Mouse (Mus musculus) limb, embryonic 13.5 days (tissue): ENCODE data around the gene Tm4sf1. TPM values are rescaled to one million over a fixed set of nuclear protein-coding genes. Genes with fewer than 3 reads are reported as not detected.
A peak's percentile ranks its signal among the peaks of the same experiment; 100 is the strongest.

Experiments
- ATAC-seq: fragments of 200-750 bp; cut with Nextera tagmentation; 2 replicates; pipeline ENCODE4 v1.8.0; 2017; ENCODE audit warnings: low read depth, moderate number of reproducible peaks, moderate TSS enrichment; ENCODE audit not compliant: low FRiP score
- H3K27ac ChIP-seq: fragments of 300-500 bp; sonication (generic); 2 replicates; pipeline ENCODE4 v1.5.1; 2015; ENCODE audit warnings: inconsistent platforms, mild to moderate bottlenecking, moderate library complexity
- H3K27me3 ChIP-seq: fragments of 300-500 bp; sonication (generic); 2 replicates; pipeline ENCODE4 v1.6.1; 2015; ENCODE audit warnings: mild to moderate bottlenecking, inconsistent platforms
- H3K36me3 ChIP-seq: fragments of 300-500 bp; sonication (generic); 2 replicates; pipeline ENCODE4 v1.6.1; 2015; ENCODE audit warnings: inconsistent platforms, mild to moderate bottlenecking, moderate library complexity
- H3K4me1 ChIP-seq: fragments of 300-500 bp; sonication (generic); 2 replicates; pipeline ENCODE4 v1.6.1; 2015; ENCODE audit warnings: inconsistent platforms
- H3K4me2 ChIP-seq: fragments of 300-500 bp; sonication (generic); replicated peaks from 2 replicates; pipeline ENCODE4 v1.6.1; 2015; ENCODE audit warnings: inconsistent platforms, mild to moderate bottlenecking, moderate library complexity
- H3K4me3 ChIP-seq: fragments of 300-500 bp; sonication (generic); 2 replicates; pipeline ENCODE4 v1.5.1; 2015; ENCODE audit warnings: moderate library complexity, mild to moderate bottlenecking, inconsistent platforms
- H3K9ac ChIP-seq: fragments of 300-500 bp; sonication (generic); 2 replicates; pipeline ENCODE4 v1.6.1; 2015; ENCODE audit warnings: mild to moderate bottlenecking, inconsistent platforms
- H3K9me3 ChIP-seq: fragments of 300-500 bp; sonication (generic); 2 replicates; pipeline ENCODE4 v1.6.1; 2016; ENCODE audit warnings: inconsistent platforms
- WGBS: fragments of 180-500 bp; shearing (Covaris S2); methylation state at CpG from one replicate; pipeline ENCODE4 v1.1.7; 2015; 5-methylcytosine and 5-hydroxymethylcytosine counted together
- polyA plus RNA-seq: library from polyadenylated mRNA; unstranded; fragments of >200 nt; fragmentation: Nextera tagmentation; extraction: Ambion mirVana; gene quantifications from 2 replicates; pipeline ENCODE4 v1.2.1, GENCODE M21; 2015

The Tm4sf1 gene
- polyA plus RNA-seq, 1 experiment from 2014 or later: 59.8 TPM

GRCm38 (mm10) chr3:57278225-57278624, 23.6 kb downstream of the Tm4sf1 start:
- Histone ChIP-seq H3K27ac (no peak overlapping the region), H3K9ac (no peak overlapping the region), H3K36me3 (no peaks in the 10 kb centered on the region), H3K27me3 (no peaks in the 10 kb centered on the region), H3K4me1 (no peaks in the 10 kb centered on the region), H3K4me3 (no peak overlapping the region), H3K4me2 (no peak overlapping the region), H3K9me3 (no peaks in the 10 kb centered on the region)
- 88% methylated on average over 4 of the region's 4 CpGs for WGBS
- no peak for ATAC-seq

DNA sequence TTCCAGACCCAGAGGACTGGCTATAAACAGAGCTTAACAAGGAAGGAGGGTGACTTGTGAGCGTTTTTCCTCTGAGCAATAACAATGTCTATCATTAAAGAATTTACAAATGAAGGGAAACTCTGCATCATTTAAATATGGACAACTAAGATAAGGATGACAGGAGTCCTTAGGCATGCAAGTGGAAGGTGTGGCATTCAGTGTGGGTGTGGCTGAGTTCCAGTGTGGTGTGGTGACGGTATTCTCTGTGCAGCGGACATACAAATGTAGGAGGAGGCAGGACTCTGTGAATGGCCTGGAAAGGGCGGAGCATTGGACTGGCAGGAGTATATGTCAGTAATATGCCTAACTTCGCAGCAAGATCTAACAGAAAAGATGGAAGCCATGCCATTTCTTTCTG, 24.3 kb downstream of the Tm4sf1 start:
- ATAC-seq: no peak
- Histone ChIP-seq H3K4me3 (no peak overlapping the region), H3K36me3 (no peaks in the 10 kb centered on the region)

DNA sequence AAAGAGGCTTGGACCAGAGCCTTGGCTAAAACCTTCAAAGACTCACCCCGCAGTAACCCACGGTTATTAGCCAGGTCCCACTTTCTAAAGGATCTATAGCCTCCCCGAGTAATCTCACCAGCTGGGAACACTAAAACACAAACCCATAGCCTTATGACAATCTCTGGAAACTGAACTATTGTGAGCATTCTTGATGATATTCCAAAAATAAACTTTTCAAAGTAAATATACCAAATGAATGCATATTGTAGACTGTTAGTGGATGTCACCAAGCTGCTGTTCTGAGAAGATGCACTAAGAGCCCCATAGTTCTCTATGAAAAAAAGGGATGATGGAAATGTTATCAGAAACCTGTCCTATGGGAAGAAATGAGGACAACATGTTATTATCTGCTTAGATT, 25.0 kb downstream of the Tm4sf1 start:
- ATAC-seq: no peak
- Histone ChIP-seq H3K4me1 (no peaks in the 10 kb centered on the region), H3K27me3 (no peaks in the 10 kb centered on the region), H3K36me3 (no peaks in the 10 kb centered on the region), H3K9me3 (no peaks in the 10 kb centered on the region), H3K4me3 (no peak overlapping the region), H3K4me2 (no peak overlapping the region), H3K9ac (no peak overlapping the region), H3K27ac (no peak overlapping the region)
- WGBS: 60% methylated on average over 3 of the region's 3 CpGs

More for the DNA sequence above, 24.3 kb downstream of the Tm4sf1 start:
- Histone ChIP-seq H3K4me2 (no peak overlapping the region), H3K27me3 (no peaks in the 10 kb centered on the region), H3K4me1 (no peaks in the 10 kb centered on the region), H3K9ac (no peak overlapping the region), H3K9me3 (no peaks in the 10 kb centered on the region), H3K27ac (no peak overlapping the region)
- 78% methylated on average over 5 of the region's 5 CpGs for WGBS

DNA sequence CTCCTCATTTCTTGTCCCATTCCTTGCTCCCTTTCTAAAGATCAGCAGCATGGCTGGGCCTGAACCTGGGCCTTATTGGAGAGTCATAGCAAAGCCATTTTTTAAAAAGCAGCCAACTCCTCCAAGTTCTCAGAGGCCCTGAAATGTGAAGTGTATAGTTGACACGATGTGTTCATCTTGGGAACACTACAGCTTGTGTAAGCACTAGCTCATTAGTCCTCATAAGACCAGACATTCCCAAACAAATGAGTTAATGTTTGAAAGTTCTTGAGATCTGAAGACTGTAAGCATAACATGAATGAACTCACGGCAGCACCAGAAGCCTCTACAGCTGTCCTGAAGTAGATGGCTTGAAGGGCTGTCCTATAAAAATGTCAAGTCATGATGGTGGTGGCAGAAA, 32.8 kb downstream of the Tm4sf1 start:
- WGBS: 72% methylated on average over 2 of the region's 2 CpGs
- Histone ChIP-seq H3K36me3 (no peaks in the 10 kb centered on the region), H3K27ac (no peak overlapping the region), H3K4me3 (no peak overlapping the region), H3K9ac (no peak overlapping the region), H3K9me3 (no peaks in the 10 kb centered on the region), H3K4me1 (no peaks in the 10 kb centered on the region), H3K4me2 (no peak overlapping the region), H3K27me3 (no peaks in the 10 kb centered on the region)
- ATAC-seq: no peak

DNA sequence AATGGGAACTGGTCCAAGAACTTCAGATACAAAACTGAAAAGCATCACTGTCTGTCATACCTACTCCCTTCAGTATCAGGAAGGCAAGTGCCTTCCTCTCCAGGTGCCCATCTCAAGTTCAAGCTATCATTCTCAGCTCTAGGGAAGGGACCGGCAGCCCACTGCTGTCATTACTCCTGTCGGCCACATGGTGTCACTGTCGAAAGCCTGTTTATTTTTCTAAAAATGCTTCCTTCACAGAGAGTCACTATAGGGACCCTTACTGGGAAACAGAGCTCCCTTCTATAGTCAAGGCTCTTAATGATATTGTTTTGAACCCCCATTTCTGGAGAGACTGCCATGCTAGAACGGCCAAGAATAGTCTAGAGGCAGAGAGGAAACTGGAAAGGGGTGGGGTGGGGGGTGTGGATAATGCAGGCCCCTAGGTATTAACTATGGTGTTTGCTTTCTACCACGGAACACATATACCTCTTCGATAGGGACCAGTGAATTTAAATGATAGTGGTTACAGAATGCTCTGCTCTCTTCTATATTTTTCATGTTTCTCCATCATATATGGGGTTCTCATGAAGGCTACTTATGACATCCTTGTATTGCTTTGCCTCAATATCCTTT, 34.1 kb downstream of the Tm4sf1 start:
- H3K27me3 ChIP-seq: no peaks in the 10 kb centered on the region
- H3K4me1 ChIP-seq: no peaks in the 10 kb centered on the region
- H3K9ac ChIP-seq: no peak overlapping the region
- WGBS: 35% methylated on average over 6 of the region's 6 CpGs
- H3K36me3 ChIP-seq: no peaks in the 10 kb centered on the region
- no peak overlapping the region for H3K27ac ChIP-seq
- H3K4me2 ChIP-seq: no peak overlapping the region
- peak; percentile 51; the same call in 1 of the 2 replicates for ATAC-seq
- H3K4me3 ChIP-seq: no peak overlapping the region
- H3K9me3 ChIP-seq: no peaks in the 10 kb centered on the region

DNA sequence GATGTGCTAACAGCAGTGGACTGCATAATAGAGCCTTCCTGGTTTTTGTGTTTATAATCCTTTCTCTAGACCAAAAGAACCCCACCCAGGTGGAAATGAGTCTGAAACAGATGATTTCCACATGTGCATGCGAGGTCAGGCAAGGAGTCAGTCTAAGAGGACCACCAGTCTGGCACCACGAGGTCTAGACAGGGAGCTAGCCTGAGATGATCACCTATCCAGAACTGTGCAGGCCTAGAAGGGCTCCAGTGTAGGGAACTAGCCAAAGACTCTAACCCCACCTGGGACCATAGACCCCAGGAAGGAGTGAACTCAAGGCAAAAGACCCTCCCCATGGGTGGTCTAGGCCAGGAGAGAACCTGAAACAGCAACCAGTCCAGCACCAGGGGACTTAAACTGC, 48.7 kb downstream of the Tm4sf1 start:
- Histone ChIP-seq H3K9ac (no peak overlapping the region), H3K4me2 (no peak overlapping the region), H3K27ac (no peak overlapping the region), H3K4me3 (no peak overlapping the region), H3K4me1 (no peaks in the 10 kb centered on the region), H3K9me3 (no peaks in the 10 kb centered on the region), H3K27me3 (no peaks in the 10 kb centered on the region), H3K36me3 (no peaks in the 10 kb centered on the region)
- WGBS: 55% methylated on average over 2 of the region's 2 CpGs
- ATAC-seq: no peak

DNA sequence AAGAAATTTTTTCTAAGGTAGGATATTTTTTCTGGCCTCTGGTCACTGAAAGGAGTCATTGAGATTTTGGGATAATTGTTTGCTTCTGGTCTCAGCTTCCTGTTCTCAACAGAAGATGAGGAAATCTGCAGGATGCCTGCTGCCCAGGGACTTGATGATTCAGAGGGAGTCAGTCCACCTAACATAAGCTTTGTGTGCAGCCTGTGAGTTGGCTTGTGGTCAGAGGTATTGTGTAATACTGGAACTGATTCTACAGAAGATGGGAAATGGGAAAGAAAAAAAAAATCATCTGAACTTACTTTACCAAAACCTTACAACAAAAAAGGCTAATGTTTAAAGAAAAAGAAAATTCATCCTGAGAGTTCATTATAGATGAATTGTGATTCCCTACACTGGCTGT, 49.2 kb downstream of the Tm4sf1 start:
- H3K4me3 ChIP-seq: no peak overlapping the region
- ATAC-seq: no peak
- no peaks in the 10 kb centered on the region for H3K9me3 ChIP-seq
- no peaks in the 10 kb centered on the region for H3K36me3 ChIP-seq
- no peaks in the 10 kb centered on the region for H3K27me3 ChIP-seq
- H3K27ac ChIP-seq: no peak overlapping the region
- no peak overlapping the region for H3K4me2 ChIP-seq
- no peaks in the 10 kb centered on the region for H3K4me1 ChIP-seq
- no peak overlapping the region for H3K9ac ChIP-seq

- Histone ChIP-seq H3K9ac (no peak overlapping the region), H3K36me3 (no peaks in the 10 kb centered on the region), H3K27ac (no peak overlapping the region), H3K27me3 (no peaks in the 10 kb centered on the region), H3K9me3 (0 out of 2 replicates have a peak, but pooled peaks cover 5% of the 10 kb centered on the region), H3K4me2 (no peak overlapping the region), H3K4me3 (no peak overlapping the region), H3K4me1 (no peaks in the 10 kb centered on the region)
- 71% methylated on average over 2 of the region's 2 CpGs for WGBS
- no peak for ATAC-seq
Observed at GRCm38 (mm10) chr3:57245242-57245641, 56.5 kb downstream of the Tm4sf1 start.

Other genes with a start within 250 kb of the Tm4sf1 start
- gene Tm4sf4, start 123.3 kb upstream of the Tm4sf1 start, polyA plus RNA-seq: 0.22 and 0.29 TPM in 2 replicates